Mouse (Mus musculus): ENCODE measurements around the gene Cdnf. TPM values are rescaled to one million over a fixed set of nuclear protein-coding genes. Genes with fewer than 3 reads are reported as not detected.

Gene Cdnf
- total RNA-seq, 2 experiments from 2014 or later = 13.3 to 14.0 TPM

Other genes with a start within 250 kb of the Cdnf start
- gene Nmt2, start 228.8 kb upstream of the Cdnf start, total RNA-seq (2021) = 10 to 100 TPM in 1 of 2 experiments, 1 to 10 TPM in 1; 9.9 to 14.3 TPM
- 1 to 10 TPM; 6.2 to 9.1 TPM for gene Rpp38, start 180.4 kb upstream of the Cdnf start, total RNA-seq (2021)
- gene Acbd7, start 176.9 kb upstream of the Cdnf start, total RNA-seq (2021) = under 1 TPM; 0.49 to 0.93 TPM
- gene Olah, start 115.8 kb upstream of the Cdnf start, total RNA-seq (2021) = not detected
- gene Meig1, start 90.4 kb upstream of the Cdnf start, total RNA-seq (2021) = under 1 TPM in 1 of 2 experiments, not detected in 1; 0.47 TPM
- gene Dclre1c, start 88.9 kb upstream of the Cdnf start, total RNA-seq (2021) = 1 to 10 TPM; 2.9 to 4.5 TPM
- gene Suv39h2, start 38.0 kb upstream of the Cdnf start, total RNA-seq (2021) = 1 to 10 TPM; 1.3 to 1.8 TPM
- gene Gm45902, start 240 bp upstream of the Cdnf start, total RNA-seq (2021) = 1 to 10 TPM; 1.2 to 1.9 TPM
- 10 to 100 TPM; 20.2 to 23.9 TPM for gene Hspa14, start 216 bp upstream of the Cdnf start, total RNA-seq (2021)
- 10 to 100 TPM; 12.7 to 14.0 TPM for gene Fam107b, start 57.5 kb downstream of the Cdnf start, total RNA-seq (2021)

Data from gastrocnemius, postnatal 10 days (tissue).